Mouse (Mus musculus) thymus, adult 18-20 months (tissue): ENCODE results near the gene Olfr721-ps1.

Experiments
- DNase-seq, 2 experiments: peaks; one replicate each; pipeline ENCODE4 v3.0.0; 2022; ENCODE audit warnings: mixed read lengths in 2 of 2

The Olfr721-ps1 gene

DNA sequence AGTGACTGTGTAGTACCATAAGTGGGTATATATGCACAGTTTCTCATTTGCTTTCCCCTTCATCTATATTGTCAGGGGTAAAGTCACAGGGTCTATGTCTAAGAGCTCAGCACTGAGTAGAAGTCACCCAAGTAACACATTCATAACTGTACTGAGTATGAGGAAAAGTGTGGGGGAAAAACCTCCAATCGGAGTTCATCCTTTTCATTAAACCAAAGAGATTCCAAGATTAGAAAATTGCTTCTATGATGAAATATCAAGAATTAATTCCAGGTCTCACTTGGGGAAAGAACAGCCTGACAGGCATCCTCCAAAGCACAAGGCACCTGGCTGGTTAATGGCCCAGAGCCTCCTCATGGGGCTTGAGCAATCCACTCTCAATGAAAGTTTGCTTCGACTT is at the start of gene Olfr721-ps1:
Olfr721-ps1 (plus strand) TSS at position 301 of the 400 bp plus-strand sequence.
- DNase-seq = no peak

DNA sequence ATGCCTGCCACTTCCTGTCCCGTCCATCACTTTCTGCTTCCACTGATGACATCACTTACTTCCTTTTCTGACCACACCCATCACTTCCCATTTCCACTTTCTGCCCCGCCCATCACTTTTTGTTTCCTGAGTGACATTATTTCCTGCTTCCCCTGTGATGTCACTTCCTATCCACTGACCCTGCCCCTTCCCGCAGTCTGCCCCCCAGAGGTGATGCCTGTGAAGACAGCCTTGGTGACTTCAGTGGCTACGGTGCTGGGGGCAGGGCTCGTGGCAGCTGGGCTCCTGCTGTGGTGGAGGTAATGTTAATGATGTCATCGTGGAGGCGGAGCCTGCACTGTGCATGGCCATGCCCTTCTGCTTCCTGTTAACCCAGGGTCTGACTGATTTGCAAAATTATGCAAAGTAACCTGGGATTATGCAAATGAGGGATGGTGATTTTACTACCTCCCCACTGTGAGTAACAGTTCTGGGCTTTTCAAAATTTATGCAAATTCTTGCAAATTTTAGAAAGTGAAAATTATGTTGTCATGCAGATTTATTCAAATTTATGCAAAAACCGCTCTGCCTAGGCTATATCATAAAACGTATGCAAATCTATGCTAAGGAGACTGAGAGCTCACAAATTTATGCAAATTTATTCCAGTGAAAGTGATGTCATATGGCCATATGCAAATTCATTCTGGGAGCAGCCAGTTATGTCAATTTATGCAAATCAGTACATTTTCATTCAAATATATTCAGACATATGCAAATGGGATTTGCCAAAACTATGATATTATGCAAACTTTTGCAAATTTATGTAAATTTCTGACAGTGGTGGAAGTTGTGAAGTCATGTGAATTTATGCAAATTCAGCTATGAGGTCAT is 49.1 kb upstream of the Olfr721-ps1 start:
- DNase-seq = peak in 1 of 2 experiments; percentile 6

DNA sequence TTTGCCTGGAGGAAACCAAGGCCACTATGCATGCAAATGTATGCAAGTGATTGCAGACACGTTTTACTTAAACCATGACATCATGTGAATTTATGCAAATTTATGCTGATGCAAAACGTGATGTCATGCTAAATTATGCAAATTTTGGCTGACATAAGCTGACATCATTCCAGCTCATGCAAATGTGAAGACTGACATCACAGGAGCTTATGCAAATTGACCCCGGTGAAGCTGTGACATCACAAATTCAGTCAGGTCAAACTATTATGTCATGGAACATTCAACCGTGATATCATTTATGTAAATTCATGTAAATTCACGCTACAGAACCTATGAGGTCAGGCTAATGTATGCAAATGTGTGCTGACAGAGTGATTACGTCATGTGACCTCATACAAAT is 48.5 kb upstream of the Olfr721-ps1 start:
- no peak for DNase-seq

DNA sequence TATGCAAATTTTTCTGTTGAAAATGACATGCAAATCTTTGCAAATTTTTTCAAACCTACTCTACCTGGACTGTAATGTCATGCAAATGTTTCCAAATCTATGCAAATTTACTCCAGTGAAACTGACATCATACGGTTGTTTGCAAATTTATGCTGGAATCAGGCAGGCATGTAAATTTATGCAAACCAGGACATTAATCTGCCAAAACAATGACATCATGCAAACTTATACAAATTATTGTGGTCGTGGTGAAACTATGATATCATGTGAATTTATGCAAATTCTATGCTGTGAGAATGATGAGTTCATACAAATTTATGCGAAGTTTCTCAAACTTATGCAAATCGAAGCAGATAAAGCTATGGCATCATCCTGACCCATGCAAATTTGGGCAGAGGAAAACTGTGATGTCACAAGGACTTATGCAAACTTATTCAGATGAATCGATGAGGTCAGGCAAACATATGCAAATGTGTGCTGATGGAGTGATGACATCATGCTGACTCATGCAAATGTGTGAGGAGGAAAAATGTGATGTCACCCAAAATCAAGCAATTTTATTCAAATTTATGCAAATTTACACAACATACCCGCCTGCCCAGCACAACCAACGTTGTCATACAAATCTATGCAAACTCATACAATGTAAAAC is 47.9 kb upstream of the Olfr721-ps1 start:
- DNase-seq = no peak

DNA sequence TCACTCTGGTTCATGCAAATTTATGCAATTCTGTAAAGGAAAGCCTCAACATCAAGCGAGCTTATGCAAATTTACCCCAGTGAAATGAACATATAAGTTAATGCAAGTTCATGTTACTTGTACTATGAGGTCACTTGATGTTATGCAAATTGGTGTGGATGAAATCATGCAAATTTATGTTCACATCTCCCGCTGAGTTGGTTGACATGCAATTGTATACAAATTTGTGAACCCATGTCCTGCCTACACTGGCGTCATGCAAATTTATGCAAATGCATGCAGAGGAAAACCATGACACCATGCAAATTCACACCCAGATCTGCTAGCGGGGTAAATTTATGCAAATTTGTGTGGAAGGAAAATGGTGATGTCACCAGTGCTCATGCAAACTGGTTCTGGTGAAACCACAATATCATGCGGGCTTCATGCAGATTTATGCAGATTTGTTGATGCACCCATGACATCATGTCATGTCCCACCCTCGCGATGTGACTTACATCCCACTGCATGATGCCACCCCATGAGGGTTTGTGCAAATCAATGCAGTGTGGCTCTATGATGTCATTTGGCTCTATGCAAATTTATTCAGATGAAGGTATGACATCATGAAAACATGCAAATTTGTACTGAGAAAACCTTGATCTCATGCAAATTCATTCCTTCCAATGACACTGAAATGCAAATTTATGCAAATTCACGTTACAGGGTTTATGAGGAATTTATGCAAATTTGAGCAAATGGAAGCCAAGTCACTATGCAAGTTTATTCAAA is 47.2 kb upstream of the Olfr721-ps1 start:
- DNase-seq = no peak

DNA sequence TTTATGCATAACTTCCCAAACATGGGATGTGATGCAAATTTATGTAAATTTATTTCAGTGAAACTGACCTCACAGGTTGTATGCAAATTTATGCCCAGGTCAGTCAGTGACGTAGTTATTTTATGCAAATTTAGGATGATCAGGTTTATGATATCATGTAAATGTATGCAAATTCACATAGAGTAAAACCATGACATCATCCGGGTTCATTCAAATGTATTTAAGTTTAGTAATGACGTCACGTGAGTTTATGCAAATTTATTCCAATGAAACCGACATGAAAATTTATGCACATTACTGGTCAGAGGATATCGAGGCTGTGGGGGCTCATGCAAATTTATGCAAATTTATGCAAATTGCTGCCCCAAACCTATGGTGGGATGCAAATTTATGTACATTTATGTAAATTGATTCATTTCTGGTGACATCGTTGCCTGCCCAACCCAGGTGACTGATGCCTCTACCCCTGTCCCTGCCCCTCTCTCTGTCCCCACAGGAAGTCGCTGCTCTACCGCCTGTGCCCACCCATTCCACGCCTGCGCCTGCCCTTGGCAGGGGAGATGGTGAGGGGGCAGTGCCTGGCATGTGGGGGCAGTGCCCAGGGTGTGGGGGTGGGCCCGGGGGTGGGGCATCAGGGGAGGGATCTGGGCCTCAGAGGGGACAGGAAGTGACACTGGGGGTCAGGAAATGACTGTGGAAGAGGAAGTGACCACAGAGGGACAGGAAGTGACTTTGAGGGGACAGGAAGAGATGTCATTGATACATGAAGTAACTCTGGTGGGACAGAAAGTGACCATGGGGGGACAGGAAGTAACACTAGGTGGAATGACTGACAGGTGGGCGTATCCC is 46.4 kb upstream of the Olfr721-ps1 start:
- DNase-seq = peak in 1 of 2 experiments; percentile 3

DNA sequence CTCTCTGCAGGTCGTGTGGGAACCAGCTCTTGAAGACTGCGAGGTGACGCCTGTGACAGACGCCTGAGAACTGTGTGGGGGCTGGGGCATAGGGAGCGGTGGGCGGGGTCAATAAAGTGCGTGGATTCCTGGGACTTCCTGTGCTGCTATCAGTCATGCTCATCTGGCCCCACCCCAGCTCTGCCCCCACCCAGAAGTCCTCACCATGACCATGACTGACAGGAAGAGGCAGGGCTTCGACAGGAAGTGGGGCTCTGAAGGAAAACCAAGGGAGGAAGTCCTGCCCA is 45.8 kb upstream of the Olfr721-ps1 start:
- no peak for DNase-seq

DNA sequence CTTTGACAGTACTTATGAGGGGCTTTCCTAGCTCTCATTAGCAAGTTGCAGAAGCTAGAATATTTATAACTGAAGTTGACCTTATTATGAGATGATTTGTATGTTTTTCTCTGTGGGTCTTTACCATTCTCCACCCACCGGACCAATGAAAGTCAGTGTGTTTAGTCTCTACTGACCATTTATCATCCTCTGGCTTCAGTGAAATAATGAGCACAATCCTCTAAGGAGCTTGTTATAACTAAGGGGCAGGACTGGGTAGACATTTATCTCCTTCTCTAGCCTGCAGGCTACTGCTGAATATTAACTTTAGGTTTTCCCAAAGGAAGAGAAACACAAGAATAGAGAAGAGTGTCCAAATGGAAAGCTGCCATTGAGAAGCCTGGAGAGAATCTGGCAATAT is 5.6 kb upstream of the Olfr721-ps1 start:
- DNase-seq = no peak

DNA sequence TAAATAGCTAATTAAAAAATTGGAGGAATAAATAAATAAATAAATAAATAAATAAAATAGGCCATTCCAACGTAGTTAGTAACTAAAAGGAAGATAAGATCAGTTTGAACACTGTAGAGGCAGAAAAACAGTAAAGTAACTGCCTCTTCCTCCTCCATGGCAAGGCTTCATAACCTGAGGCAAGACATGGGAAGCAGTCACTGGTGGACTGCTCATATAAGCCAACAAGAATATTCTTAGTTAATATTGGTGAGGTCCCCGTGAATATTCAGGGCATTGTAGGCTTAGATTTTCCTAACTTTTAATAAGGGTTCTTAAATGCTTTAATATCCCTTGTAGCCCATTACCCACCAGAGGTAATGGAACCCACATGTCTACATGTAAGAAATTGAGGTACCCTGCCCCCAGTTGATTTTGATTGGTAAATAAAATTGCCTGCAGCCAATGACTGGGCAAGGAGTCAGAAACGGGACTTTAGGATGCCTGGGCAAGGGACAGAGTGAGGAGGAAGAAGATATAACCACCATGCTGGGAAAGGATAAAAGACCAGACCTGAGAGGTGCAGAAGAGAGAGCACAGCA is 35.1 kb downstream of the Olfr721-ps1 start:
- DNase-seq = no peak
